ENCODE assay signal across 17 mouse cellular contexts in genomic region chr15:101075150-101075549, GRCm38 (mm10). TPM values are rescaled to one million over a fixed set of nuclear protein-coding genes. Genes with fewer than 3 reads are reported as not detected.
DNase-seq lines count a peak whose midpoint lies in the region; ATAC-seq and TF ChIP-seq lines count a peak whose summit lies in the region.
"Had no signal": no experiment of that assay in that cellular context is flagged by ENCODE, and none has a peak within 500 bp of the region (broad histone marks: within the 10 kb centered on the region; RNA-seq: fewer than 3 reads in every experiment).

No protein-coding gene starts in this region.

- TF ChIP-seq EP300 in stomach, postnatal 0 days (optimal IDR thresholded peaks at IDR 0.05), result no peak

- H3K4me2 ChIP-seq in midbrain, embryonic 11.5 days, result peak overlapping the region; percentile 81
- H3K4me2 ChIP-seq in midbrain, embryonic 14.5 days (ENCODE audit: low read length), result no peak overlapping the region
- 0 out of 2 replicates have a peak overlapping the region, but pooled peaks have one; percentile 89 for H3K4me2 ChIP-seq in hindbrain, embryonic 15.5 days
- no peak overlapping the region for H3K4me2 ChIP-seq in stomach, postnatal 0 days (replicated peaks; ENCODE audit: low read depth)
- H3K4me2 ChIP-seq: liver, embryonic 15.5 days had no signal

- no peak overlapping the region for H3K4me3 ChIP-seq in midbrain, embryonic 11.5 days (ENCODE audit: low read depth, low read length)
- H3K4me3 ChIP-seq in midbrain, embryonic 14.5 days (replicated peaks; ENCODE audit: low read depth, low read length), result no peak overlapping the region
- no peak overlapping the region for H3K4me3 ChIP-seq in hindbrain, embryonic 15.5 days
- H3K4me3 ChIP-seq in stomach, postnatal 0 days (ENCODE audit: low read depth, low read length), result no peak overlapping the region
- H3K4me3 ChIP-seq: liver, embryonic 15.5 days had no signal

- peaks cover 49% of the 10 kb centered on the region for H3K4me1 ChIP-seq in midbrain, embryonic 11.5 days (ENCODE audit: control insufficient read depth, insufficient read depth, low read length)
- H3K4me1 ChIP-seq in midbrain, embryonic 14.5 days (ENCODE audit: control insufficient read depth, insufficient read depth, low read length), result peaks cover 30% of the 10 kb centered on the region
- peaks cover 45% of the 10 kb centered on the region for H3K4me1 ChIP-seq in hindbrain, embryonic 15.5 days (replicated peaks)
- H3K4me1 ChIP-seq in stomach, postnatal 0 days (replicated peaks; ENCODE audit: control insufficient read depth, insufficient read depth), result peaks cover 4% of the 10 kb centered on the region; the same call in 1 of the 2 replicates

- WGBS in midbrain, embryonic 11.5 days, result 66% methylated on average over 4 of the region's 4 CpGs
- 64% methylated on average over 4 of the region's 4 CpGs for WGBS in midbrain, embryonic 14.5 days
- 67% methylated on average over 4 of the region's 4 CpGs for WGBS in hindbrain, embryonic 15.5 days
- 68% methylated on average over 4 of the region's 4 CpGs for WGBS in stomach, postnatal 0 days

- ATAC-seq in midbrain, embryonic 11.5 days (ENCODE audit: low FRiP score), result no peak
- no peak for ATAC-seq in midbrain, embryonic 14.5 days (ENCODE audit: low FRiP score, low TSS enrichment)
- ATAC-seq in hindbrain, embryonic 15.5 days (ENCODE audit: low FRiP score, low read depth), result no peak
- no peak for ATAC-seq in stomach, postnatal 0 days (ENCODE audit: low FRiP score, low TSS enrichment)
- ATAC-seq: forebrain, embryonic 13.5 days had no signal

- H3K27me3 ChIP-seq in midbrain, embryonic 11.5 days (ENCODE audit: control insufficient read depth, insufficient read depth, low read length), result no peaks in the 10 kb centered on the region
- H3K27me3 ChIP-seq in midbrain, embryonic 14.5 days (ENCODE audit: control insufficient read depth, insufficient read depth, low read length), result no peaks in the 10 kb centered on the region
- no peaks in the 10 kb centered on the region for H3K27me3 ChIP-seq in hindbrain, embryonic 15.5 days
- H3K27me3 ChIP-seq in stomach, postnatal 0 days (ENCODE audit: control insufficient read depth, insufficient read depth, low read length), result no peaks in the 10 kb centered on the region

- no peak for DNase-seq in midbrain, embryonic 11.5 days (ENCODE audit: low spot score, missing footprints)
- DNase-seq in midbrain, embryonic 14.5 days, result no peak
- DNase-seq in kidney, postnatal 14 days, result peak; percentile 82
- no peak for DNase-seq in stomach, postnatal 0 days (ENCODE audit: low spot score)
- DNase-seq in urinary bladder, adult 18-20 months (ENCODE audit: low spot score in 2 of 2), result no peak
- DNase-seq in Muller cell, postnatal 12 days (ENCODE audit: inconsistent ontology term), result no peak
- DNase-seq: adrenal gland, postnatal 36 days; cerebellum, adult 11 months; embryo, embryonic 11 days; gastrocnemius, postnatal 14 days; thymus, postnatal 36 days had no signal

- no peaks in the 10 kb centered on the region for H3K9me3 ChIP-seq in midbrain, embryonic 11.5 days (ENCODE audit: control insufficient read depth, low read length)
- no peaks in the 10 kb centered on the region for H3K9me3 ChIP-seq in midbrain, embryonic 14.5 days (ENCODE audit: control insufficient read depth, low read length)
- H3K9me3 ChIP-seq in hindbrain, embryonic 15.5 days, result no peaks in the 10 kb centered on the region
- no peaks in the 10 kb centered on the region for H3K9me3 ChIP-seq in stomach, postnatal 0 days (ENCODE audit: control insufficient read depth, low read length)
- H3K9me3 ChIP-seq: forebrain, embryonic 13.5 days; liver, embryonic 15.5 days had no signal

- peak overlapping the region; percentile 97; the same call in 1 of the 2 replicates for H3K9ac ChIP-seq in midbrain, embryonic 11.5 days (ENCODE audit: low read length)
- H3K9ac ChIP-seq in midbrain, embryonic 14.5 days (replicated peaks; ENCODE audit: low read length), result no peak overlapping the region
- no peak overlapping the region for H3K9ac ChIP-seq in hindbrain, embryonic 15.5 days
- no peak overlapping the region for H3K9ac ChIP-seq in stomach, postnatal 0 days (ENCODE audit: low read length)
- H3K9ac ChIP-seq: forebrain, embryonic 13.5 days; liver, embryonic 15.5 days had no signal

- 0 out of 2 replicates have a peak, but pooled peaks have one; percentile 18 for TF ChIP-seq CTCF in stomach, postnatal 0 days (IDR thresholded peaks at IDR 0.05; ENCODE audit: low read depth)

- H3K36me3 ChIP-seq in midbrain, embryonic 11.5 days (ENCODE audit: control insufficient read depth, insufficient read depth, low read length), result no peaks in the 10 kb centered on the region
- no peaks in the 10 kb centered on the region for H3K36me3 ChIP-seq in midbrain, embryonic 14.5 days (ENCODE audit: control insufficient read depth, insufficient read depth, low read length)
- H3K36me3 ChIP-seq in hindbrain, embryonic 15.5 days, result no peaks in the 10 kb centered on the region
- no peaks in the 10 kb centered on the region for H3K36me3 ChIP-seq in stomach, postnatal 0 days (ENCODE audit: control insufficient read depth, insufficient read depth, low read length)
- H3K36me3 ChIP-seq: liver, embryonic 15.5 days had no signal

- peak overlapping the region; percentile 97; the same call in 1 of the 2 replicates for H3K27ac ChIP-seq in midbrain, embryonic 11.5 days (ENCODE audit: low read depth, low read length)
- no peak overlapping the region for H3K27ac ChIP-seq in midbrain, embryonic 14.5 days (replicated peaks; ENCODE audit: low read depth, low read length)
- no peak overlapping the region for H3K27ac ChIP-seq in hindbrain, embryonic 15.5 days (replicated peaks)
- H3K27ac ChIP-seq in stomach, postnatal 0 days (replicated peaks), result 0 out of 2 replicates have a peak overlapping the region, but pooled peaks have one; percentile 2
- H3K27ac ChIP-seq: forebrain, embryonic 13.5 days; liver, embryonic 15.5 days; macrophage had no signal

RNA-seq across cellular contexts. Expression of gene Fignl2, which starts 3.2 kb away (rescaled TPM):
- 1.0 and 1.4 TPM in 2 replicates for polyA plus RNA-seq in midbrain, embryonic 11.5 days (2014; fragmentation: Nextera tagmentation; extraction: Ambion mirVana)
- polyA plus RNA-seq in midbrain, embryonic 14.5 days (2014; fragmentation: Nextera tagmentation; extraction: Ambion mirVana), result 0.09 and 0.11 TPM in 2 replicates
- 0.09 and 0.10 TPM in 2 replicates for polyA plus RNA-seq in hindbrain, embryonic 15.5 days (2015; fragmentation: Nextera tagmentation; extraction: Ambion mirVana)
- polyA plus RNA-seq in stomach, postnatal 0 days (2015; fragmentation: Nextera tagmentation; extraction: Ambion mirVana), result 0.19 and 0.22 TPM in 2 replicates
- polyA plus RNA-seq: forebrain, embryonic 13.5 days had no signal

RNA-seq across cellular contexts. Expression of gene Gm47841, which starts 28.0 kb away (rescaled TPM):
- polyA plus RNA-seq in midbrain, embryonic 11.5 days (2014; fragmentation: Nextera tagmentation; extraction: Ambion mirVana), result not detected in 2 replicates
- polyA plus RNA-seq in midbrain, embryonic 14.5 days (2014; fragmentation: Nextera tagmentation; extraction: Ambion mirVana), result not detected in 2 replicates
- polyA plus RNA-seq in hindbrain, embryonic 15.5 days (2015; fragmentation: Nextera tagmentation; extraction: Ambion mirVana), result not detected in 2 replicates
- polyA plus RNA-seq in stomach, postnatal 0 days (2015; fragmentation: Nextera tagmentation; extraction: Ambion mirVana), result not detected in 2 replicates
- polyA plus RNA-seq: forebrain, embryonic 13.5 days; heart, embryonic 14.5 days; intestine, embryonic 14.5 days; liver, embryonic 15.5 days; macrophage had no signal

RNA-seq across cellular contexts. Expression of gene Ankrd33, which starts 40.4 kb away (rescaled TPM):
- not detected in 2 replicates for polyA plus RNA-seq in midbrain, embryonic 11.5 days (2014; fragmentation: Nextera tagmentation; extraction: Ambion mirVana)
- not detected in 2 replicates for polyA plus RNA-seq in midbrain, embryonic 14.5 days (2014; fragmentation: Nextera tagmentation; extraction: Ambion mirVana)
- not detected in 2 replicates for polyA plus RNA-seq in hindbrain, embryonic 15.5 days (2015; fragmentation: Nextera tagmentation; extraction: Ambion mirVana)
- polyA plus RNA-seq in stomach, postnatal 0 days (2015; fragmentation: Nextera tagmentation; extraction: Ambion mirVana), result not detected in 2 replicates
- polyA plus RNA-seq: forebrain, embryonic 13.5 days; heart, embryonic 14.5 days; intestine, embryonic 14.5 days; liver, embryonic 15.5 days; macrophage had no signal

RNA-seq across cellular contexts. Expression of gene Acvrl1, which starts 53.2 kb away (rescaled TPM):
- 4.2 and 5.0 TPM in 2 replicates for polyA plus RNA-seq in midbrain, embryonic 11.5 days (2014; fragmentation: Nextera tagmentation; extraction: Ambion mirVana)
- polyA plus RNA-seq in midbrain, embryonic 14.5 days (2014; fragmentation: Nextera tagmentation; extraction: Ambion mirVana), result 3.3 and 4.4 TPM in 2 replicates
- polyA plus RNA-seq in hindbrain, embryonic 15.5 days (2015; fragmentation: Nextera tagmentation; extraction: Ambion mirVana), result 9.5 and 9.6 TPM in 2 replicates
- 13.5 and 15.2 TPM in 2 replicates for polyA plus RNA-seq in stomach, postnatal 0 days (2015; fragmentation: Nextera tagmentation; extraction: Ambion mirVana)

Comparison
In these comparisons a context has a peak if more than half of its experiments do, and no peak if none do; other contexts are left out.
1. H3K27ac ChIP-seq: peak in midbrain, embryonic 11.5 days (single experiment) and stomach, postnatal 0 days (single experiment); none in midbrain, embryonic 14.5 days (single experiment) and hindbrain, embryonic 15.5 days (single experiment).
2. H3K4me2 ChIP-seq: peak in midbrain, embryonic 11.5 days (single experiment) and hindbrain, embryonic 15.5 days (single experiment); none in midbrain, embryonic 14.5 days (single experiment) and stomach, postnatal 0 days (single experiment).